28 mouse cellular contexts compared by ENCODE assay signal in the genomic region with DNA sequence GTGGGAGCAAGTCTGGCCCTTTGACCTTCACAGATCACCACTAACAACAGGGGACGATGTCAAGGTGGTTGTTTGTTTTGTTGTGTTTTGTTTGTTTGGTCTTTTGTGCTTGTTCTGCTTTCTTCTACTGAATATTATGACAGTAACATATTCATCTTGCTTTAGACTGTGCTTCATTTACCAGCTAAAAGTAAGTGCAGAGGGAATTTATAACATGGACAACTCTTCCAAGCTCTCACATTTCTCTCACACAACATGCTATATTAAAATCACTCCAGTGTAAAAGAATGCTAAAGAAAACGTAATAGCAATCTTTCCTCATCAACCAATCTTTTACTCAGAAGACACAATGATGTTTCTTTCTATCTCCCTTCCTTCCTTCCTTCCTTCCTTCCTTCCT.
"Had no signal": no experiment of that assay in that cellular context is flagged by ENCODE, and none has a peak within 500 bp of the region (broad histone marks: within the 10 kb centered on the region; RNA-seq: fewer than 3 reads in every experiment).

No protein-coding gene starts in this region.

- H3K9ac ChIP-seq: embryonic facial prominence, embryonic 12.5 days; embryonic facial prominence, embryonic 13.5 days; embryonic facial prominence, embryonic 15.5 days; forebrain, embryonic 12.5 days; forebrain, embryonic 13.5 days; forebrain, embryonic 15.5 days; forebrain, postnatal 0 days had no signal

- ATAC-seq: forebrain, embryonic 13.5 days; forebrain, embryonic 14.5 days; forebrain, embryonic 15.5 days; forebrain, embryonic 16.5 days; forebrain, postnatal 0 days had no signal

- H3K4me1 ChIP-seq: embryonic facial prominence, embryonic 10.5 days; embryonic facial prominence, embryonic 12.5 days; embryonic facial prominence, embryonic 13.5 days; embryonic facial prominence, embryonic 15.5 days; forebrain, embryonic 12.5 days; forebrain, embryonic 13.5 days; forebrain, embryonic 15.5 days had no signal

- H3K4me3 ChIP-seq: embryonic facial prominence, embryonic 10.5 days; embryonic facial prominence, embryonic 12.5 days; embryonic facial prominence, embryonic 13.5 days; embryonic facial prominence, embryonic 15.5 days; erythroblast, embryonic 14.5 days; forebrain, embryonic 10.5 days; forebrain, embryonic 12.5 days; forebrain, embryonic 13.5 days; forebrain, embryonic 15.5 days; gastrocnemius, adult 2 months; heart, adult 2 months had no signal

- H3K27ac ChIP-seq: embryonic facial prominence, embryonic 10.5 days; embryonic facial prominence, embryonic 12.5 days; embryonic facial prominence, embryonic 13.5 days; embryonic facial prominence, embryonic 15.5 days; forebrain, embryonic 10.5 days; forebrain, embryonic 12.5 days; forebrain, embryonic 13.5 days; forebrain, embryonic 15.5 days; gastrocnemius, adult 2 months; heart, adult 2 months had no signal

- H3K36me3 ChIP-seq: embryonic facial prominence, embryonic 10.5 days; embryonic facial prominence, embryonic 12.5 days; embryonic facial prominence, embryonic 13.5 days; embryonic facial prominence, embryonic 15.5 days; forebrain, embryonic 10.5 days; forebrain, embryonic 12.5 days; forebrain, embryonic 15.5 days had no signal

- DNase-seq: cerebellum, adult 8-10 months; cerebellum, adult 9-10 months; cerebellum, adult 9-11 months; cerebellum, postnatal 10 days; cerebellum, postnatal 14 days; cerebellum, postnatal 25 days; cerebellum, postnatal 36 days; embryo, embryonic 11 days; forebrain, postnatal 0 days; gastrocnemius, adult 2 months; gastrocnemius, postnatal 10 days; gastrocnemius, postnatal 14 days; gastrocnemius, postnatal 25 days; gastrocnemius, postnatal 36 days; heart, adult 11 months; heart, adult 18-20 months; heart, adult 2 months had no signal

- H3K4me2 ChIP-seq: embryonic facial prominence, embryonic 12.5 days; embryonic facial prominence, embryonic 13.5 days; embryonic facial prominence, embryonic 15.5 days; forebrain, embryonic 12.5 days; forebrain, embryonic 13.5 days; forebrain, embryonic 15.5 days had no signal

- H3K27me3 ChIP-seq: embryonic facial prominence, embryonic 12.5 days; embryonic facial prominence, embryonic 13.5 days; embryonic facial prominence, embryonic 15.5 days; forebrain, embryonic 12.5 days; forebrain, embryonic 13.5 days; forebrain, embryonic 15.5 days had no signal

- H3K9me3 ChIP-seq: embryonic facial prominence, embryonic 10.5 days; embryonic facial prominence, embryonic 12.5 days; embryonic facial prominence, embryonic 13.5 days; embryonic facial prominence, embryonic 15.5 days; forebrain, embryonic 10.5 days; forebrain, embryonic 12.5 days; forebrain, embryonic 13.5 days; forebrain, embryonic 15.5 days had no signal
